Mouse (Mus musculus) olfactory bulb, adult 2 months (tissue): ENCODE results near the gene Slc7a8. TPM values are rescaled to one million over a fixed set of nuclear protein-coding genes. Genes with fewer than 3 reads are reported as not detected.
A peak's percentile ranks its signal among the peaks of the same experiment; 100 is the strongest.

Experiments
- H3K27ac ChIP-seq: fragments of 200-500 bp; 2 replicates; pipeline ENCODE4 v1.5.1; 2012; ENCODE audit warnings: low read depth, low read length; ENCODE audit not compliant: insufficient read depth
- H3K4me1 ChIP-seq: fragments of 200-500 bp; 2 replicates; pipeline ENCODE4 v1.6.1; 2012; ENCODE audit warnings: low read length; ENCODE audit not compliant: control insufficient read depth, insufficient read depth
- H3K4me3 ChIP-seq: fragments of 200-500 bp; 2 replicates; pipeline ENCODE4 v1.5.1; 2012; ENCODE audit warnings: mild to moderate bottlenecking, low read depth, low read length, moderate library complexity; ENCODE audit not compliant: insufficient read depth
- CTCF ChIP-seq: fragments of 200-500 bp; IDR thresholded peaks from 2 replicates; pipeline ENCODE4 v1.5.1; 2012; ENCODE audit warnings: low read depth, mild to moderate bottlenecking, low read length, moderate library complexity; ENCODE audit not compliant: insufficient read depth
- POLR2A ChIP-seq: fragments of 200-500 bp; IDR thresholded peaks from 2 replicates; pipeline ENCODE4 v1.6.1; 2012; ENCODE audit warnings: mild to moderate bottlenecking, low read depth, low read length, moderate library complexity; ENCODE audit not compliant: insufficient read depth
- WGBS: fragments of 180-500 bp; shearing (Covaris S2); methylation state at CpG from one replicate; pipeline ENCODE4 v1.1.7; 2018; 5-methylcytosine and 5-hydroxymethylcytosine counted together
- polyA plus RNA-seq: library from polyadenylated mRNA; stranded (reverse); fragments of >200 nt; gene quantifications from 2 replicates; pipeline ENCODE4 v1.2.4, GENCODE M21; 2012; ENCODE audit warnings: low replicate concordance; ENCODE audit not compliant: missing spikeins, insufficient read depth, insufficient read length

Gene Slc7a8
- polyA plus RNA-seq, 1 experiment, result not detected

GRCm38 (mm10) chr14:54714121-54714520 is 67.6 kb downstream of the Slc7a8 start:
- peak overlapping the region; percentile 51 for H3K4me3 ChIP-seq
- no peak overlapping the region for H3K27ac ChIP-seq
- H3K4me1 ChIP-seq, result peaks cover 6% of the 10 kb centered on the region
- TF ChIP-seq POLR2A (no peak), CTCF (no peak)
- under 1% methylated on average over 13 of the region's 13 CpGs for WGBS

- WGBS, result 81% methylated on average over 8 of the region's 8 CpGs
- TF ChIP-seq CTCF (no peak), POLR2A (no peak)
- H3K27ac ChIP-seq, result no peak overlapping the region
Measured at GRCm38 (mm10) chr14:54712861-54713260, 68.9 kb downstream of the Slc7a8 start.

GRCm38 (mm10) chr14:54712074-54712473 is 69.7 kb downstream of the Slc7a8 start, which contains the start of gene Cebpe:
Gene Cebpe (minus strand): TSS chr14:54712174.
- 83% methylated on average over 7 of the region's 7 CpGs for WGBS
- no peak for TF ChIP-seq CTCF
- no peak for TF ChIP-seq POLR2A
- no peak within 1 kb of the TSS for H3K27ac ChIP-seq
- no peak within 1 kb of the TSS for H3K4me3 ChIP-seq
- H3K4me1 ChIP-seq, result peaks cover 6% of the 10 kb centered on the region

More at GRCm38 (mm10) chr14:54712861-54713260, 68.9 kb downstream of the Slc7a8 start:
- peaks cover 6% of the 10 kb centered on the region for H3K4me1 ChIP-seq
- H3K4me3 ChIP-seq, result no peak overlapping the region

- H3K27ac ChIP-seq, result no peak overlapping the region
- H3K4me1 ChIP-seq, result peaks cover 2% of the 10 kb centered on the region; the same call in 1 of the 2 replicates
- 95% methylated on average over 9 of the region's 9 CpGs for WGBS
- no peak overlapping the region for H3K4me3 ChIP-seq
- no peak for TF ChIP-seq POLR2A
Measured at GRCm38 (mm10) chr14:54709054-54709453, 72.7 kb downstream of the Slc7a8 start.

- Histone ChIP-seq H3K4me3 (no peak overlapping the region), H3K4me1 (no peaks in the 10 kb centered on the region), H3K27ac (no peak overlapping the region)
- 65% methylated on average over 17 of the region's 17 CpGs for WGBS
- TF ChIP-seq CTCF, result no peak
- TF ChIP-seq POLR2A, result no peak
Measured at GRCm38 (mm10) chr14:54706589-54707320, 75.0 kb downstream of the Slc7a8 start.

- no peaks in the 10 kb centered on the region for H3K4me1 ChIP-seq
- no peak for TF ChIP-seq POLR2A
- TF ChIP-seq CTCF, result no peak
- no peak overlapping the region for H3K4me3 ChIP-seq
- H3K27ac ChIP-seq, result no peak overlapping the region
- WGBS, result 70% methylated on average over 5 of the region's 5 CpGs
Measured at GRCm38 (mm10) chr14:54705844-54706243, 75.9 kb downstream of the Slc7a8 start.

GRCm38 (mm10) chr14:54703207-54703606 is 78.5 kb downstream of the Slc7a8 start:
- no peaks in the 10 kb centered on the region for H3K4me1 ChIP-seq
- H3K27ac ChIP-seq, result no peak overlapping the region
- WGBS, result 66% methylated on average over 10 of the region's 10 CpGs
- TF ChIP-seq CTCF (no peak), POLR2A (no peak)
- no peak overlapping the region for H3K4me3 ChIP-seq

- no peak overlapping the region for H3K27ac ChIP-seq
- no peak for TF ChIP-seq POLR2A
- TF ChIP-seq CTCF, result peak; percentile 79
- H3K4me1 ChIP-seq, result no peaks in the 10 kb centered on the region
- H3K4me3 ChIP-seq, result no peak overlapping the region
- 16% methylated on average over 6 of the region's 6 CpGs for WGBS
Measured at GRCm38 (mm10) chr14:54701298-54701697, 80.4 kb downstream of the Slc7a8 start.

GRCm38 (mm10) chr14:54699586-54699985 is 82.2 kb downstream of the Slc7a8 start:
- 63% methylated on average over 3 of the region's 3 CpGs for WGBS
- Histone ChIP-seq H3K4me1 (no peaks in the 10 kb centered on the region), H3K27ac (no peak overlapping the region), H3K4me3 (no peak overlapping the region)
- TF ChIP-seq POLR2A (no peak), CTCF (no peak)
